Mouse (Mus musculus) induced T-regulatory cell, adult 2 months (primary cell): Measurements from ENCODE around the gene Wdtc1.

Experiments
- DNase-seq: peaks from one replicate; pipeline ENCODE4 v3.0.0-alpha.2; 2012; ENCODE audit warnings: low read depth

Wdtc1 gene

GRCm38 (mm10) chr4:133353367-133354365 is at the start of gene Wdtc1:
Gene Wdtc1, minus strand, starts transcription at chr4:133353481.
- DNase-seq: no peak

DNA sequence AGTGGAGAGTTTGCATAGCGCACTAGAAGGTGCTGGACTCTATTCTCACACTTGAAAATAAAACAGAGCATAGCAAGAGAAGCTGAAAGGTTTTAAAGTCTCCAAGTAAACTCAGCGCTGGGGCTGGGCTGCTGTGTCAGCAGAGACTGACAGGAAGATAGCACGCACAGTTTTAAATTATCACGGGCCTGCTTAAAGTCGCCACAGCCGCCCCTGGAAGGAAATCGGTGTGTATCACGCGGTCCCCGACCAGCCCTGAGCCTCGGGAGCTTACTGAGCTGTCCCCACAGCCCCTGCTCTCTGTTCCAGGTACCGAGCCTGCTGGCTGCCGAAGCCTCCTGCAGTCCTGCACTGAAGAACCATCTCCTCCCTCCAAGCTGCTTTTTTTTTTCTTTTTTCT is 48.7 kb upstream of the Wdtc1 start:
- peak; percentile 36 for DNase-seq

- no peak for DNase-seq
These were observed 46.8 kb upstream of the Wdtc1 start for GRCm38 (mm10) chr4:133400098-133400497.

- peak; percentile 73 for DNase-seq
These were observed 46.2 kb upstream of the Wdtc1 start for GRCm38 (mm10) chr4:133399509-133399908.

DNA sequence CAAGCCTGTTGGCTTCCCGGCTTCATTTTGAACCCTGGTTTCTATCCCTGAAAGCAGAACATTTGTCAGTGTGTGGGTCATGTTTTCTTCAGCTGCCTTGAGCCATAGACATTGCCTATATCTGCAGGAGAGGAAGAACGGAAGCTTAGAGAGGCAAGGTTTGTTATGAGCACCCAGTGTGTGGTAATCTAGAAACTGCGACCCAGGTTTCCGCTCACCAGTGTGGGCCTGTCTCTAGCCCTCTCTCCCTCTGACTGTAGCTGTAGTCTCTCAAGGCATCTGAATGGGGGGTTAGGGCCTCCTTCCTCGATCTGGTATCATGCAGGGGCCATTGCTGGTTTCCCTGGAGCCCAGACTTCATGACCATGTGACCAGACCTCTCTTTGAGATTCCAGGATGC is 45.3 kb upstream of the Wdtc1 start:
- peak; percentile 64 for DNase-seq

DNA sequence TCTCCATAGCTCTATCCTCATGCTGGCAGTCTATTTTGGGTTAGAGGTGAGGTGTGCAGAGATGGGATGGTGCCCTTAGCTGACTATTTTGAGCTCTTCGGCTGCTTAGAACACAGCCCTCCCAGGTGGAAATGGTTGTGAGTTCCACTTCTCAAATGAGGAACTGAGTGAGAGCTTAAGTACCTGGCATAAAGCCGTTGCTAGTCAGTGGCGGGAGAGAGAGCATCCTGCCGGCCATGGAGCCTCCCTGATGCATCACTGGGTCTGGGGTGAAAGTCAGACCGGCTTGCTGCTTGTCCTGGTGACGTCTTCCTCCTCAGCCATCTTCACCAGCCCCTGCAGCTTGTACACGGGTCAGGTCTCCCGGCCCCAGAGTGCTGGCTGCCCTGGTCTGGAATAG is 44.7 kb upstream of the Wdtc1 start:
- DNase-seq: no peak

GRCm38 (mm10) chr4:133397299-133397698 is 44.0 kb upstream of the Wdtc1 start:
- no peak for DNase-seq

DNA sequence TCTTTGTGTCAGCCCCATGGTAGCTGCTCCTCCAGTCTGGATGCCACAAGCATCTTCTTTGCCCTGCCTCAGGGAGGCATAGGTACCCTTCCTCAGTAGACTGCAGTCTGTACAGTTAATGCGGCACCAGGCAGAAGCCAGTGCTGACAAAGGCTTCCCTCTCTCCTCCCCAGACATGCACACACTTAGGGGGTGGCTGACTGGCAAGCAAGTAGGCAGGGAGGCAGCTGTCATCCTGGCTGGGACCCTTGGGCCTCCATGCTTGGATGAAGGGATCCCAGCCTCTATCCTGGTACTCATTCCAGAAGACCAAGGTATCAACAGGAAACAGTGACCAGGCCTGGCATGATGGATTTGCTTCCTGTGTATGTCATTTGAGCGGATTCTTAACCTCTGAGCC is 42.8 kb upstream of the Wdtc1 start:
- DNase-seq: no peak

GRCm38 (mm10) chr4:133394981-133395573 is 41.8 kb upstream of the Wdtc1 start:
- DNase-seq: no peak

DNA sequence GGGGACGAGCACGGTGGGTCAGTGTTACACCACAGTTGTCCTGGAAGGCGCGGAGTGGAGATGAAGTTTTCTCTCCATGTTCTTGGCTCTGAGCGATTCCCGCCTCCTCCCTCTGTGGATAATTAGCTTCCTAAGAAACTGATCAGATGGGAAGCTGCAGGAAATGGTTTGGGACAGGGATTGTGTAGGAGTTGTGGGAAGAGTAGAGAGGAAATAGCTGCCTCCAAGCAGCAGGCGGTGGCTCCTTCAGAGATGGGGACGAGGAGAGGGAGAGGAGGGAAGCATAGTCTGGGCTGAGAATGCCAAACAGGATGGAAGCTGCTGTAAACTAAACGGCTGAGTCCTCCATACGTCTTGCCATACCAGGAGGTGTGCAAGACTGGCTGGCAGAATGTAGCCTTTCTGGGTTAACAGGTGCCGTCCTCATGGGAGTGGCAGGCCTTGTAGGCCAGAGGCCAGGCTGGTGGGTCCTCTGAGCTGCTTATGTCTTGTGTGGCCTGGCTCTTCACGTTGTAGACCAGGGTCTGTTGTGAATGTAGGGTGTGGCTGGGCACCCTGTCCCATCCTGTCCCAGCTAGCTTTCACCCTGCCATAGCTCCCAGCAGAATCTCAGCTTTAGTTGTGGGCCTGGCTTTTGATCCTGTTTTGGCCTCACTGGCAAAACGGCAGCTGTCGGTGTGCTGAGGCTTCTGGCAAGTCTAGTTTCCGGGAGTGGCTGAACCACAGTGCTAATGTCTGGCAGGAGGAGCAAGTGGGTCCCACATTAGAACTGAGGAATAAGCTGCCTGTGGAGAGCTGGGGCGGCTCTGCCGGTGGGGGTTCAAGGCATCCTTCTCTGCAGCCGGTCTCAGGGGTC is 38.1 kb upstream of the Wdtc1 start:
- no peak for DNase-seq

DNA sequence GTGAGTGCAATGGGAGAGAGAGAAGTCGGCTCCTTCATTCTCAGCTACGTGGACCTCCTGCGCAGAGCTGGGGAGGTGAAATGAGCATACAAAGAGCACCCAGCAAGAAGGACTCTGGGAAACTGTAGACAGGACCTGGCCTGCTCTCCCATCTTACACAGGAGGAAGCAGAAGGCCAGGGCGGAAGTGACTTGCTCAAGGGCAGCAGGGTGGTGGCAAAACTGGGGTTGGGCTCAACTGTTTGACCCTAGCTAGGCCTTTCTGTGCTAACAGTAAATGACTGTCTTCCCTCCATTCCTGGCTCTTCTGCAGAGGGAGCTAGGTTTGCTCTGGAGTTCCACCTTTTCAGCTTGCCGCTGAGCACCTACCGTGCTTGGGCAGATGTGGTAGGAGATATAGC is 37.3 kb upstream of the Wdtc1 start:
- DNase-seq: no peak

DNA sequence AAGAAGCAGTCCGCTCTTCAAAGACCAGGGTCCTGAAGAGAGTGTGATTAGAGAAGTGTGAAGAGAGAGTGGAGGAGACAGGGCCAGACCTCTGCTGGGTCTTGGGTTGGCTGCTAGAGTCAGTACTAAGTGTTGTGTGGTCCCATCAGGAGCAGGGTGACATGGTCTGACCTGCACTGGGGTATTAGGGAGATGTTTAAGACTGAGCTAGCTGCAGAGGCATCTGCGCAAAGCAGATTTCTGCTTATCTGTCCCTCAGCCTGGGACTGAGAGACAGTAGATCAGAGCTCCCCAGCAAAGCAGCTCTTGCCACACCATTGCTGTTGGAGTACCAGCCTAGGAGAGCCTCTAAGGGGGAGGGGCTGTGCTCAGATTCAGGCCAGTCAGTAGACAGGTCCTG is 36.8 kb upstream of the Wdtc1 start:
- no peak for DNase-seq

DNA sequence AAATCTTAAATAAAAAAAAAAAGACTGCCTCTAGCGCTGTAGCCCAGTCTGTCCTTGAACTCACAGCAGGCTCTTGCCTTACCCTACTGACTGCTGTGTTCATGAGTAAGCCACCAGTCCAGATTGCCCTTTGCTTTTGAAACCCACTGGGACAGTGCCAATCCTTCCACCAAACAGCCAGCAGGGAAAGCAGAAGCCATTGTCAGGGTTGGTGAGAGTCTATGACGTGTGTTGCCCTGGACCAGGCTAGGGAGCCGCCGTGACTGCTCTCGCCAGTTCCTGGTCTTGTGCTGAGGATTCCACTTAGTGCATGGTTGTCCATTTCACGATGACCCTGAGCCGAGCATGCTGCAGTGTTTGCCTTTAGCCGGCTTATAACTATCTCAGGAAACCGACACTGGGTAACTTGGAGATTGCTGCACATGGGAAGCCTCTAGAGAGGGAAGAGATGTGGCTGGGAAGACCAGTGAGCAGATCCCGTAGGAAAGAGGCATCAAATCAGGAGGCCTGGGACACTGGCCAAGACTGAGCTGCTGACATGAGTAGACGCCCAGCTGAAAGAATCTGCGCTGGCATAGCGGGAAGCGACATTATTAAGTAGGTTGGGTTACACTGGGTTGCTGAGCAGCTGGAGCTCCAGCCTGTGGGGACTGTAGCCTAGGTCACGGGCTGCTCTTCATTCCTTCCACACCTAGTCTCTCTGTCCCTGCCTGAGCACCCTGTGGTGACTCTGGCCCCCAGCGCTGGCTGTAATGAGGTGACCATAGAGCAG is 35.7 kb upstream of the Wdtc1 start:
- no peak for DNase-seq

GRCm38 (mm10) chr4:133387053-133387452 is 33.8 kb upstream of the Wdtc1 start:
- DNase-seq: no peak

GRCm38 (mm10) chr4:133386061-133386797 is 32.9 kb upstream of the Wdtc1 start:
- no peak for DNase-seq

- no peak for DNase-seq
These were observed 27.9 kb upstream of the Wdtc1 start for GRCm38 (mm10) chr4:133381141-133381540.

DNA sequence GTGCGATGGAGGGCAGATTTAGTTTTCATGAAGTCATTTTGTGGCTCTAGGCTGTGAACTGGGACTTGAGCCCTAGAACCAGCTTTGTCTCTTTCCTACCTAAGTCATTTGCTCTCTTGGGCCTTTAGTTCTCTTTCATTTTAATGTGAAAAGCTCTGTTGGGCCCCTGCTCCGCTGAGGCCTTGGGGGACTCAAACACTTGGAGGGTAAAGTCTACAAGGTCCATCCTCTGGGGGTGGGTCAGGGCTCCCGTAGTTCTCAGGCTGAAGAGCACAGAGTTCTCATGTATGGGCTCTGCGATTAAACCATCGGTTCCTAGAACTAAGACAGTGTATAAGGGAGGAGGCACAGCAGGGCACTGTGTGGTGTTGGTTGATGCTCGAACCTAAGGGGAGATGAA is 27.3 kb upstream of the Wdtc1 start:
- no peak for DNase-seq

- no peak for DNase-seq
These were observed 26.6 kb upstream of the Wdtc1 start for GRCm38 (mm10) chr4:133379861-133380260.

DNA sequence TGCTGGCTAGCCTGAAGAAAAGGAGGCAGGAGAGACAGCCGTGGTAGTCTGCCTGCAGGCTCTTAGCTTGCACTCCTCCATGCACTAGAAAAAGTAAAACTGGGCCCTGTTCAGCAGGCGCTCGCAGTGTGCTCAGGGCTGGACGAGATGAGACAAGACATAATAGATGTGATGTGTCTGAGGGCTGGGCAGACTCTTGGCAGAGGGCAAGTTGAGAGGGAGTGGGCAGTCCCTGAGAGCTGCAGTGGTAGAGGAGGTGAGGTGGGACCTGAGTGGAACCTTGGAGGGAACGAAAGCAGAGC is 25.7 kb upstream of the Wdtc1 start:
- no peak for DNase-seq

DNA sequence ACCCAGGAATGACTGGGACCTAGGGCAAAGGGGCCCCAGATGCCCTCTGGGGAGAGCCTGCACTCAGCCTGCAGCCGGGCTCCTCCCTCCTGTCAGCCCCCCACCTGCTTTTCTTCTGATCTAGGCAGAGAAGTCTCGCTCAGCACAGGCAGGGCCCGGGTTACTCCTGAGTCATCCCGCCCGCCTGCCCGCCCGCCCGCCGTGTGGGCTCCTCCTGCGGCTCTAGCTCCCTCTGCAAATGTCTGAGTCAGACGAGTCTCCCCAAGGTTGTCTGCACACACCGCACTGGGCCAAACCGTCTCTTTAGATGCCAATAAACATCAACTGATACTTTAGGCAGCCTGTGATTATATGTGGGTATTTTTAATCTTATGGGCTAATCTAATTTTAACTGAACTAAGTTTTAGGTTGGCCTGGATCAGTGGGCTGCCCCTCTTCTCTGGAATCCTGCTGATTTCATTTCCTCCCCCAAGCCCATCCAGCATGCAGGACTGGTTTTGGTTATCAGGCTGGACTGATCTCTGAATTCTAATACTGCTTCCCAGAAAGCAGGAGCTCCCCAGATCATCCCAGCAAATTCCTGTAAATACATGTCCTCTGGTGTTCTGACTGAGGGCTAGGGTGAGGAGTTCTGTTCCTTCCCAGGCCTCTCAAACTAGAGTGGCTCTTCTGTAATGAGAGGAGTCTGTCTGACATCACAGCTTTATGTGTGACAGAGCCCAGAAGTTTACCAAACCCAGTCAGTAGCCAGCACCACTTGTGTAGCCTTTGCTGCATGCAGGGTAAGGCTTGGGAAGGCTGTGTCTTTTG is 25.2 kb upstream of the Wdtc1 start:
- DNase-seq: no peak
